Mouse (Mus musculus) thymus, adult 2 months (tissue): Measurements from ENCODE around the gene Abca4. TPM values are rescaled to one million over a fixed set of nuclear protein-coding genes. Genes with fewer than 3 reads are reported as not detected.

Source experiments
- DNase-seq: peaks from one replicate; pipeline ENCODE4 v3.0.0; 2021
- H3K27ac ChIP-seq: fragments of 200-500 bp; 2 replicates; pipeline ENCODE4 v1.5.1; 2012; ENCODE audit warnings: low read length, control low read depth; ENCODE audit not compliant: control insufficient read depth, insufficient read depth
- H3K27me3 ChIP-seq: fragments of 200-500 bp; 2 replicates; pipeline ENCODE4 v1.6.1; 2012; ENCODE audit warnings: mild to moderate bottlenecking, low read length, moderate library complexity, mixed read lengths; ENCODE audit not compliant: control insufficient read depth, insufficient read depth
- H3K36me3 ChIP-seq: fragments of 200-500 bp; 2 replicates; pipeline ENCODE4 v1.6.1; 2012; ENCODE audit warnings: mild to moderate bottlenecking, low read length, moderate library complexity; ENCODE audit not compliant: control insufficient read depth, insufficient read depth
- H3K4me1 ChIP-seq: fragments of 200-500 bp; replicated peaks from 2 replicates; pipeline ENCODE4 v1.6.1; 2012; ENCODE audit warnings: low read length; ENCODE audit not compliant: control insufficient read depth, insufficient read depth
- H3K4me3 ChIP-seq: fragments of 200-500 bp; 2 replicates; pipeline ENCODE4 v1.5.1; 2012; ENCODE audit warnings: mild to moderate bottlenecking, low read length, control low read depth, moderate library complexity; ENCODE audit not compliant: control insufficient read depth, insufficient read depth
- CTCF ChIP-seq: fragments of 200-500 bp; IDR thresholded peaks from 2 replicates; pipeline ENCODE4 v1.5.1; 2012; ENCODE audit warnings: mild to moderate bottlenecking, control low read depth, low read length, moderate library complexity, borderline replicate concordance; ENCODE audit not compliant: control insufficient read depth, poor library complexity, insufficient read depth; ENCODE audit errors: extremely low read depth
- POLR2A ChIP-seq: fragments of 200-500 bp; IDR thresholded peaks from 2 replicates; pipeline ENCODE4 v1.6.1; 2012; ENCODE audit warnings: mild to moderate bottlenecking, low read length, control low read depth, moderate library complexity; ENCODE audit not compliant: control insufficient read depth, poor library complexity, insufficient read depth; ENCODE audit errors: extremely low read depth
- WGBS: fragments of 180-500 bp; shearing (Covaris S2); methylation state at CpG from one replicate; pipeline ENCODE4 v1.1.7; 2018; 5-methylcytosine and 5-hydroxymethylcytosine counted together
- polyA plus RNA-seq: library from polyadenylated mRNA; depleted of rRNA; stranded (reverse); fragments of >200 nt; gene quantifications from 2 replicates; pipeline ENCODE4 v1.2.3, GENCODE M21; 2012; rRNA removed

Gene Abca4
- 0.29 and 0.58 TPM in 2 replicates for polyA plus RNA-seq

DNA sequence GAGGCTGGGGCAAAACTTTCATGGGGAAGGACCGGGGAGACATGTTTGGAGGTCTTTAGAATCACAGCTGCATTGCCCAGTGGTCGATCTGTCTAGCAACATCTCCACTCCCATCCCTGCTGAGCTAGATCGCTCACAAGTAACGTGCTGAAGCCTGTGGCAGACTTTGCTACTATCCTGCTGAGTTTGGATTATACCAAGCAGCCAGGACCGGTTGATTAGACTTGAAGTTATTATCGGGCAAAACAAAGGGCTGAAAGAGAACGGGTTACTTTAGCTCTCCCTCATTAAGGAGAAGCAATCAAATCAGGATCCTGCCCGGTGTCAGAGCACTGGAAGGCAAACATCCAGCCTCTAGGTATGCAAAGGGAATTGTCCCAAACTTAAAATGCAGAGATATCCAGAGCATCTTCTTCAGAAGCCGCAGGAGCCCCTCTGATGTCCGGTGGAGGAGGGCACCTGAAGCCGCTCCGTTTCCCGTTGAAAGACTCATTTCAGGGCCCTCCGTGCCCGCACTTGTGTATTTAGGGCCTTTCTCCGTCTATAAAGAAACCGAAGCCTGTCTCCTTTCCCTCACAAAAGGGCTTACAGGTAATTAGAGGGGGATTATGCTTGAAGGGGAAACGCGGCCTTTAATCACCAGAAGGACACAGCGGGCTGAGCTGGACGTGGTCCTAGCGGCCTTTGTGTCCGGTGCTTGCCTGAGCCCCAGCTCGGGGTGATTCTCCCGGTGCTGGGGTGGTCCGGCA, at the start of gene Abca4:
Abca4 (plus strand) TSS at position 645 of the 749 bp plus-strand sequence.
- DNase-seq: no peak
- Histone ChIP-seq H3K36me3 (no peaks in the 10 kb centered on the region), H3K27me3 (no peaks in the 10 kb centered on the region), H3K27ac (no peak within 1 kb of the TSS), H3K4me1 (no peaks in the 10 kb centered on the region), H3K4me3 (no peak within 1 kb of the TSS)
- WGBS: 74% methylated on average over 26 of the region's 26 CpGs
- TF ChIP-seq POLR2A: no peak
- TF ChIP-seq CTCF: no peak

DNA sequence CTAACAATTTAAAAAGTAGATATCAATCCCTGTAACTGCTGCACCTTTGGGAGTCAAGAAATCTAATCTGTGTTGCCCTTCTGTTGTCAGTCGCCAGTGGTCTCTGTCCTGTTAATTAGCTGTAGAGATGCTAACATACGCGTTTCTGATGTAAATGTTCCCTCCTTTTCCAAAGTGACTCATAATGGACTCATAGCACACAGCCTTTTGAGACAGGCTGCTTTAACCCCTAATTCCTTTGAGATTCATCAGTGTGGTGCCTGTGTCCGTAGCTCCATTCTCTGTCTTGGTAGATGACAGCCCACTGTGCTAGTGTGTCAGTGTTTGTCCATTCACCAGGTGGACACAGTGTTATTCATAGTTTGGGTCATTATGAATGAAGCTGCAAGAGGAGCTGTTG, 49.1 kb upstream of the Abca4 start:
- Histone ChIP-seq H3K4me1 (no peaks in the 10 kb centered on the region), H3K27ac (no peak overlapping the region), H3K27me3 (no peaks in the 10 kb centered on the region), H3K36me3 (no peaks in the 10 kb centered on the region), H3K4me3 (no peak overlapping the region)
- 98% methylated on average over 4 of the region's 4 CpGs for WGBS
- TF ChIP-seq POLR2A: no peak
- TF ChIP-seq CTCF: no peak
- DNase-seq: no peak

DNA sequence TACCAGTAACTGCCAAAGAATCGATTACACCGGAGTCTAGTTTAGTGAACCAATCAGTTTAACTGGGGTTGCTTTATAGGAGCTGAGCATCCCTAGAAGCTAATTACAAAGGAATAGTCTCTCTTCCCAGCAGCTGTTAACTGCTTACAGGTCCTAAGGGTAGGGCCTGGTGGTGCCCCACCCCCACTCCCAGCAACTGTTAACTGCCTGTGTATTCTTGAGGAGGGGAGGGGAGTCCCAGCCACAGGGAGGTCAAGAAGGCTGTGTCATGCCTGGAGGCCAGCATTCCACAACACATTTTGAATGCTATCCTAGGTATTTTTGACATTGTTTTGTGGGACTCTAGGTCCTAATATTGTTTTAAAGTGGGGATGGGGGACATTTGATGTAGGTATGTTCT, 44.3 kb upstream of the Abca4 start:
- Histone ChIP-seq H3K27me3 (no peaks in the 10 kb centered on the region), H3K4me1 (no peaks in the 10 kb centered on the region), H3K4me3 (no peak overlapping the region), H3K27ac (no peak overlapping the region), H3K36me3 (no peaks in the 10 kb centered on the region)
- TF ChIP-seq POLR2A (no peak), CTCF (no peak)
- 98% methylated on average over 2 of the region's 2 CpGs for whole genome bisulfite sequencing
- no peak for DNase-seq

DNA sequence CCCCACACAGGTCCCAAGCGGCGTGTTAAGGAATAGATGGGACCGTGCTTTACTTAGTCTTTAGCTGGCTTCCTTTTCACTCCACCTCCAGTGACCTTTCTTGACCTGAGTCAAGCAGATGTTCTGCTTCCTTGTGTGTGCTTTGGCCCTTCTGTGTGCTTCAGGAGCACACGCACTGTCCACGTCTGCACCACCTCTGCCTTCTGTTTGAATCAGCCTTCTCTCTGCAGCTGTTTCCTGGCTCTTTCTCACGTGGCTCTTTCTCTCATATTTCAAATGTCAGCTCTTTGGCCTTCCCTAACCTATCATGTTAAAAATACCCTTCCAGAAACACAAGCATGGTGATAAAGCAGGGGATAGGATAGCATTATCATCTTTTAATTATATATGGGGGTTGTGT, 42.7 kb upstream of the Abca4 start:
- Histone ChIP-seq H3K4me1 (no peaks in the 10 kb centered on the region), H3K27me3 (no peaks in the 10 kb centered on the region), H3K36me3 (no peaks in the 10 kb centered on the region), H3K27ac (no peak overlapping the region), H3K4me3 (no peak overlapping the region)
- 62% methylated on average over 6 of the region's 6 CpGs for WGBS
- TF ChIP-seq CTCF: no peak
- no peak for TF ChIP-seq POLR2A
- no peak for DNase-seq

DNA sequence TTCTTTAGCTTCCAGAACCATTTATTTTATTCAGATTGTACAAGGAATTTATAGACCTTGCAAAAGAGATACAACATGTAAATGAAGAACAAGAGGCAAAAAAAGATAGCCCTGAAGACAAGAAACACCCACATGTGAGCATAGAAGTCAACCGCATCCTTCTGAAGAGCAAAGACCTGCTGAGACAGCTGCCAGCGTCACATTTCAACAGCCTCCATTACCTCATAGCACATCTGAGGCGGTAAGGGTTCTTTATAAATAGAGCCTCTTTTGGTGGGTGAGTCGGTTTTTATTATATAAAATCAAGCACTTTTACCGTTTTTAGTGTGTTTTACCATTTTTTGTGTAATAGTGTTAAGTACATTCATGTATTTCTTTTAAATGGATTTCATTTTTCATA, 34.4 kb upstream of the Abca4 start:
- no peak for DNase-seq
- Histone ChIP-seq H3K4me3 (no peak overlapping the region), H3K36me3 (no peaks in the 10 kb centered on the region), H3K27ac (no peak overlapping the region), H3K27me3 (no peaks in the 10 kb centered on the region), H3K4me1 (no peaks in the 10 kb centered on the region)
- TF ChIP-seq CTCF: no peak
- no peak for TF ChIP-seq POLR2A
- 91% methylated on average over 5 of the region's 5 CpGs for whole genome bisulfite sequencing

DNA sequence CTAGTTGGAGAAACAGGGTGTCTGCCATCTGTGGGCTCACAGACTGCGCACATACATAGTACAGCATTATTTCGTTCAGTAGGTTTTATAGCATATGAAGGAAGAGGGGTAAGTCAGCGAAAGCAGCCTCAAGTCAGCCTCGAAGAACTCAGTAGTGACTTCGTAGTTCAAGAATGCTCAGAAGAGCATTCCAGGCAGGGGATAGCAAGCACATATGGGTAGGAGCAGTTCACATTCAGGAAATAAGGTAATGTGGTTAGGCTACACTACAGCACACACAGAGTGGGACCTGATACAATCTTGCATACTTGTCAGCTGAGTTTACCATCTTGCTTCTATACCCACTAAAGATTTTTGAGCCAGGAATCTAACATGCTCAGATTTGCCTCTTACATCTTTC, 34.0 kb upstream of the Abca4 start:
- Histone ChIP-seq H3K36me3 (no peaks in the 10 kb centered on the region), H3K27ac (no peak overlapping the region), H3K4me3 (no peak overlapping the region), H3K4me1 (no peaks in the 10 kb centered on the region), H3K27me3 (no peaks in the 10 kb centered on the region)
- no peak for DNase-seq
- no peak for TF ChIP-seq CTCF
- TF ChIP-seq POLR2A: no peak
- WGBS: 91% methylated on average over 5 of the region's 5 CpGs
